Mouse (Mus musculus) forebrain, embryonic 16.5 days (tissue): Measurements from ENCODE around the gene Gga2. TPM values are rescaled to one million over a fixed set of nuclear protein-coding genes. Genes with fewer than 3 reads are reported as not detected.

Experiments used
- ATAC-seq: fragments of 200-750 bp; cut with Nextera tagmentation; 2 replicates; pipeline ENCODE4 v1.8.0; 2017; ENCODE audit warnings: mild to moderate bottlenecking, moderate library complexity
- H3K27ac ChIP-seq: fragments of 300-500 bp; sonication (generic); 2 replicates; pipeline ENCODE4 v1.5.1; 2014; ENCODE audit warnings: low read length, control low read depth
- H3K27me3 ChIP-seq: fragments of 300-500 bp; sonication (generic); replicated peaks from 2 replicates; pipeline ENCODE4 v1.6.1; 2014; ENCODE audit warnings: low read length; ENCODE audit not compliant: control insufficient read depth, insufficient read depth
- H3K36me3 ChIP-seq: fragments of 300-500 bp; sonication (generic); 2 replicates; pipeline ENCODE4 v1.6.1; 2014; ENCODE audit not compliant: control insufficient read depth, insufficient read depth
- H3K4me1 ChIP-seq: fragments of 300-500 bp; sonication (generic); replicated peaks from 2 replicates; pipeline ENCODE4 v1.6.1; 2014; ENCODE audit warnings: low read length; ENCODE audit not compliant: control insufficient read depth, insufficient read depth
- H3K4me2 ChIP-seq: fragments of 300-500 bp; sonication (generic); 2 replicates; pipeline ENCODE4 v1.6.1; 2014; ENCODE audit warnings: mild to moderate bottlenecking, low read length, control low read depth
- H3K4me3 ChIP-seq: fragments of 300-500 bp; sonication (generic); replicated peaks from 2 replicates; pipeline ENCODE4 v1.5.1; 2014; ENCODE audit warnings: mild to moderate bottlenecking, low read length, control low read depth
- H3K9ac ChIP-seq: fragments of 300-500 bp; sonication (generic); replicated peaks from 2 replicates; pipeline ENCODE4 v1.6.1; 2014; ENCODE audit warnings: low read depth, low read length, control low read depth
- H3K9me3 ChIP-seq: fragments of 300-500 bp; sonication (generic); 2 replicates; pipeline ENCODE4 v1.6.1; 2016; ENCODE audit warnings: low read length; ENCODE audit not compliant: control insufficient read depth
- WGBS: fragments of 180-500 bp; shearing (Covaris S2); extraction: QIAGEN DNeasy Blood & Tissue Kit; methylation state at CpG from one replicate; pipeline ENCODE4 v1.1.7; 2014; 5-methylcytosine and 5-hydroxymethylcytosine counted together
- polyA plus RNA-seq: library from polyadenylated mRNA; unstranded; fragments of >200 nt; fragmentation: Nextera tagmentation; extraction: Ambion mirVana; gene quantifications from 2 replicates; pipeline ENCODE4 v1.2.1, GENCODE M21; 2015

Gene Gga2
- polyA plus RNA-seq, result 67.0 and 69.0 TPM in 2 replicates

GRCm38 (mm10) chr7:122020667-122021354 is at the start of gene Gga2:
Gene Gga2, minus strand, starts transcription at chr7:122021222.
- Histone ChIP-seq H3K9ac (peak within 1 kb of the TSS; percentile 79), H3K9me3 (no peaks in the 10 kb centered on the region), H3K4me2 (peak within 1 kb of the TSS; percentile 64), H3K27me3 (no peaks in the 10 kb centered on the region), H3K27ac (peak within 1 kb of the TSS; percentile 86), H3K36me3 (no peaks in the 10 kb centered on the region), H3K4me3 (peak within 1 kb of the TSS; percentile 77), H3K4me1 (peaks cover 24% of the 10 kb centered on the region)
- WGBS, result 0% methylated on average over 47 of the region's 50 CpGs
- peak; percentile 87 for ATAC-seq

- H3K9ac ChIP-seq, result peak overlapping the region; percentile 91
- 2% methylated on average over 57 of the region's 58 CpGs for WGBS
- H3K4me3 ChIP-seq, result peak overlapping the region; percentile 87
- ATAC-seq, result peak; percentile 30
- peak overlapping the region; percentile 98 for H3K27ac ChIP-seq
- no peaks in the 10 kb centered on the region for H3K27me3 ChIP-seq
- H3K4me1 ChIP-seq, result peaks cover 26% of the 10 kb centered on the region
- peaks cover 15% of the 10 kb centered on the region for H3K36me3 ChIP-seq
- H3K4me2 ChIP-seq, result peak overlapping the region; percentile 72
- no peaks in the 10 kb centered on the region for H3K9me3 ChIP-seq
Measured at GRCm38 (mm10) chr7:122067517-122068381, 46.7 kb upstream of the Gga2 start.

- H3K4me2 ChIP-seq, result peak within 1 kb of the TSS; percentile 77
- H3K27ac ChIP-seq, result peak within 1 kb of the TSS; percentile 98
- H3K4me3 ChIP-seq, result peak within 1 kb of the TSS; percentile 87
- no peaks in the 10 kb centered on the region for H3K9me3 ChIP-seq
- peak; percentile 98 for ATAC-seq
- H3K4me1 ChIP-seq, result peaks cover 26% of the 10 kb centered on the region
- no peaks in the 10 kb centered on the region for H3K27me3 ChIP-seq
- H3K36me3 ChIP-seq, result peaks cover 9% of the 10 kb centered on the region
- WGBS, result under 1% methylated on average over 59 of the region's 60 CpGs
- peak within 1 kb of the TSS; percentile 91 for H3K9ac ChIP-seq
Measured at GRCm38 (mm10) chr7:122066945-122067516, 46.0 kb upstream of the Gga2 start, which contains the start of the genes Ubfd1 and Ears2. Gene Ubfd1, plus strand, starts transcription at chr7:122067175. Gene Ears2, minus strand, starts transcription at chr7:122067263.

GRCm38 (mm10) chr7:122066102-122066944 is 45.3 kb upstream of the Gga2 start:
- WGBS, result 18% methylated on average over 31 of the region's 31 CpGs
- ATAC-seq, result peak; percentile 62
- H3K4me2 ChIP-seq, result peak overlapping the region; percentile 77
- no peaks in the 10 kb centered on the region for H3K9me3 ChIP-seq
- H3K27me3 ChIP-seq, result no peaks in the 10 kb centered on the region
- H3K4me3 ChIP-seq, result peak overlapping the region; percentile 87
- H3K36me3 ChIP-seq, result peaks cover 2% of the 10 kb centered on the region; the same call in 1 of the 2 replicates
- peaks cover 26% of the 10 kb centered on the region for H3K4me1 ChIP-seq
- peak overlapping the region; percentile 98 for H3K27ac ChIP-seq
- peak overlapping the region; percentile 91 for H3K9ac ChIP-seq

- H3K27ac ChIP-seq, result no peak overlapping the region
- H3K9me3 ChIP-seq, result no peaks in the 10 kb centered on the region
- 69% methylated on average over 1 of the region's 1 CpGs for WGBS
- peaks cover 26% of the 10 kb centered on the region for H3K4me1 ChIP-seq
- ATAC-seq, result no peak
- H3K36me3 ChIP-seq, result peaks cover 1% of the 10 kb centered on the region; the same call in 1 of the 2 replicates
- H3K9ac ChIP-seq, result no peak overlapping the region
- H3K4me2 ChIP-seq, result peak overlapping the region; percentile 77; the same call in 1 of the 2 replicates
- no peak overlapping the region for H3K4me3 ChIP-seq
- no peaks in the 10 kb centered on the region for H3K27me3 ChIP-seq
Measured at GRCm38 (mm10) chr7:122065656-122066055, 44.6 kb upstream of the Gga2 start.

- no peak for ATAC-seq
- H3K27me3 ChIP-seq, result no peaks in the 10 kb centered on the region
- 93% methylated on average over 5 of the region's 5 CpGs for WGBS
- H3K4me1 ChIP-seq, result no peaks in the 10 kb centered on the region
- no peak overlapping the region for H3K9ac ChIP-seq
- H3K36me3 ChIP-seq, result peaks cover 2% of the 10 kb centered on the region; the same call in 1 of the 2 replicates
- no peaks in the 10 kb centered on the region for H3K9me3 ChIP-seq
- H3K27ac ChIP-seq, result no peak overlapping the region
- no peak overlapping the region for H3K4me3 ChIP-seq
- H3K4me2 ChIP-seq, result no peak overlapping the region
Measured at GRCm38 (mm10) chr7:122056633-122057032, 35.6 kb upstream of the Gga2 start.

GRCm38 (mm10) chr7:122050834-122051233 is 29.8 kb upstream of the Gga2 start:
- Histone ChIP-seq H3K9ac (no peak overlapping the region), H3K4me2 (no peak overlapping the region), H3K4me1 (no peaks in the 10 kb centered on the region), H3K36me3 (peaks cover 10% of the 10 kb centered on the region; the same call in 1 of the 2 replicates), H3K9me3 (no peaks in the 10 kb centered on the region), H3K27me3 (no peaks in the 10 kb centered on the region), H3K4me3 (no peak overlapping the region), H3K27ac (no peak overlapping the region)
- WGBS, result 89% methylated on average over 1 of the region's 1 CpGs
- ATAC-seq, result no peak

- WGBS, result 97% methylated on average over 9 of the region's 9 CpGs
- no peak for ATAC-seq
Measured at GRCm38 (mm10) chr7:122048191-122048590, 27.2 kb upstream of the Gga2 start.

More at GRCm38 (mm10) chr7:122048191-122048590, 27.2 kb upstream of the Gga2 start:
- Histone ChIP-seq H3K9ac (no peak overlapping the region), H3K4me2 (no peak overlapping the region), H3K36me3 (0 out of 2 replicates have a peak, but pooled peaks cover 8% of the 10 kb centered on the region), H3K4me3 (no peak overlapping the region), H3K9me3 (no peaks in the 10 kb centered on the region), H3K27ac (no peak overlapping the region), H3K4me1 (no peaks in the 10 kb centered on the region), H3K27me3 (no peaks in the 10 kb centered on the region)
